Mouse (Mus musculus) megakaryocyte-erythroid progenitor cell, adult 5-6 weeks (primary cell): Measurements from ENCODE around the gene Eya2. TPM values are rescaled to one million over a fixed set of nuclear protein-coding genes. Genes with fewer than 3 reads are reported as not detected.

ENCODE experiments used
- ATAC-seq: replicated peaks from 2 replicates; pipeline ENCODE4 v1.8.0; 2016; ENCODE audit warnings: mild to moderate bottlenecking, inconsistent platforms; ENCODE audit not compliant: severe bottlenecking, poor library complexity, low FRiP score, low TSS enrichment
- total RNA-seq, 2 experiments: library from RNA; stranded (forward) in 1 of 2; stranded (reverse) in 1 of 2; fragments of 200-1000, 215-1000 nt in 1 of 2; fragments of >200 nt in 1 of 2; fragmentation: Nextera tagmentation in 1 of 2; gene quantifications; 2 replicates each; pipeline ENCODE4 v1.2.3; 2014 to 2017

Eya2 gene
- total RNA-seq, 2 experiments from 2014 or later = 1.6 to 12.9 TPM

DNA sequence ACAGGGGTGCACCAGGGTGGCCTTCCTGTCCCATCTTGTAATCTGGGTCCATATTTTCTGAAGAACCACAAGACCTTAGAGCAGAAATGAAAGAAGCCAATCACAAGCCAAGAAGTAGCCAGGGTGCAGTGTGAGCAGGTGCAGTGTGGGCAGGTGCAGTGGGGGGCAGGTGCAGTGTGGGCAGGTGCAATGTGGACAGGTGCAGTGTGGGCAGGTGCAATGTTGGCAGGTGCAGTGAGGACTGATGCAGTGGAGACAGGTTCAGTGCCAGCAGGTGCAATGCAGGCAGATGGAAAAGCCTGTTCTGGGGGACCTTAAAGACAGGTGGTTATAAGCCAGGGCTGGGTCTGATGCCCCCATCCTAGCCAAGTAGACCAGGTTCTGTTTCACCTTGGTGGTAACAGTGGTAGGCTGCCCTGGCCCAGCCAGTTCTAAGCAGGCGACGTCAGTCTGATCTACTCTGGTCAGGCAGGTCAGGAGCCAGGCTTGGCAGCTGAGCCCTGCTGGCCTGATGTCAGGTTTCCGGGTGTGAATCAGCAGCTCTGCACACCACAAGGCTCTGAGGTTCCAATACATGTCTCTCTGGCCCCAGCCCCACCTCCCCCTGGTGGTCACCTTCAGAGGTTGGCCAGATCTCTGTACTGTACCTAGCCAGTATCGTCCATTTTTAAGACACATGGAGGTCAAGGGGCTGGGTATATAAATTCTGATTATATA is 98.3 kb downstream of the Eya2 start:
- ATAC-seq = peak; percentile 81

DNA sequence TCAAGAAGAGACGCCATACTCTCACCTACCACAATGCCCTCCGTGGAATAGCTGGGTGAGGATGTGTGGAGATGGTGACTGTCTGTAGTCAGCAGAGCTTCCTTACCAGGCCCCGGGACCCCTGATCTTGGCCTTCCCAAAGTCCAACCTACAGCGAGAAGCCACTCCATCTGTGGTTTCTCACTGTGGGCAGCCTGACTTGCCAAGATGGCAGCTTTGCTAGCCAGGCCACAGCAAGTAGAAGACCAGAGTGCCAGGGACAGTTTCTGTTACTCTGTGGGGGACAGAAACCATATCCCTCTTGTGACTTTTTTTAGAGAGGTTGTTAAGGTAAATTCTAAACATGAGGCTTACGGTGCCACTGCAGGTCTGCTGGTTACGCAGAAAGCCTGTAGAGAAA is 99.9 kb downstream of the Eya2 start:
- ATAC-seq = no peak

DNA sequence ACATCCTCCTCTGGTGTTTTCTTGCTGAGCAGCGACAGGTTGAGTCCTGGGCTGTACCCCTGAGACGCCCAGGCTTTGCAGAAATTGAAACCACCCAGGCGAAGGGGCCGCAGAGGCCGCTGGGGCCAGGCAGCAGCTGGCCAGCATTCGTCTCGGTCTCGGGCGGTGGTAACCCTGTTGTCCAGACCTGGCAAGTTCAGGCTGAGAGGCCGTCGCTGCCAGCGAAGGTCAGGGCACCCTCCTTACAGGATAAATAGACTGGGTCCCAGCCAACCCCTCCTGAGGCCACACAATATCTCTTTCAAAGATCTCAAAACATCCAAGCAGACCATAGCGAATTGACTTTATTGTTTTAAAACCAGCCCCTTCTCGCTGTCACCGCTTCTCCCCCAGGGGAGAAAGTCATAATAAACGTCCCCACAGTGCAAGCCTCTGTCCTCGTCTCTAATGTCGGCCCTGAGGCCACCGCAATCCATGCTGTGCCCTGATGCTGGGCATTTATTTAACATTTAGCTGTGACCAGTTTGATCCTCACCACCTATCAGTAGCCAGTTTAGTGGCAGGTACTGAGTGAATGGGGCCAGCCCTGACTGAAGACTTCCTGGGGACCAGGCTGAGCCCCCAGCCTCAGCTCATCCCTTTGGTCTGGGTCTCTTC is 105.5 kb downstream of the Eya2 start:
- no peak for ATAC-seq

DNA sequence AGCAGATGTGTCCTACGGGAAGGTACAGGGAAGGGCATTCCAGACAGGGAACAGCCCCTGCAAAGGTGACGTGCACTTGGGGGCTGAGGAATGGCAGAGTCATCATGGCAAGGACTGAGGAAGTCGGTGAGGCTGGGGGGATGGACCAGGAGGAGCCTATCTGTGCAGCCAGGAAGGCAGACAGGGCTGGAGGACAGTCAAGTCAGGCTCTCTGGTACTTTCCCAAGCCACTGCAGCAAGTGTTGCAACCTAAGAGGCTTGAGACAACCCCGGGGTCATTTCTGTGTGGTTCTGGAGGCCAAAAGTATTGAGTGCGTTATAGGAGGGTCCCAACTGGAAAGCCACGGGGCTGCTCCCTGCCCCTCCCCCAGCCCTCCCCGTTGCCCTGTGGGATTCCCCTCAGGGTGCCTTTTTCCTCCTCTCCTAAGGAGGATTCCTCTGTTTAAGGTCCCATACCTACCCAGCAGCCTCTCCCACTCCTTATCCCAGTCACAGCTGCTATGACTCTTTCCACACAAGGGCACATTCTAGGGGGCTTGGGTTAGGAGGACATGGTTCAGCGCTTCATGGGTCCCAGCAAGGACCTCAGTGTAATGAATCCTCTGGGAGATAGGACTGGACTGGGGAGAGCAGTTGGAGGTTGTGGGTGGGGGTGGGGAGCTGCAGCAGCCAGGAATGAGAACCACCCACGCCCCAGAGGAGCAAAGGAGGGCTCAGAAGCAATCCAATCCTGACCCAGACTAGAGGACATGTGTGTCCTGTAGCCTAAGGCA is 108.4 kb downstream of the Eya2 start:
- no peak for ATAC-seq

DNA sequence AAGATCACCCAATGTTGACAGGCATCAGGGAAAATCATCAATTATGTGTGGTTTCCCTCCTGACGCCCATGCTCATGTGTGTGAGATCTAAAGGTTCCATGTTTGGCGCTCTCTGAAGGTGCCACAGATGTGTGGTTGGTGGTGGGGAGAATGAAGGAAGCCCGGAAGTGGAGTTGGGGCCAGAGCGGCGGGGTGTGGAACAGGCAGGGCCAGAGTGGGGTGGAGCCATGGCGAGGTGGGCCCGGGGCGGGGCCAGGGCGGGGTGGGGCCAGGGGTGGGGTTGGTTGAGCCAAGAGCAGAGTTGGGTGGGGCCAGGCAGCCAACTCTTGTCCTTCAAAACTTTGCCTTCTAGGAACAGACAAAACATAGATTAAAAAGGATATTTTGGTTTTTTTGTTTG is 113.4 kb downstream of the Eya2 start:
- no peak for ATAC-seq

DNA sequence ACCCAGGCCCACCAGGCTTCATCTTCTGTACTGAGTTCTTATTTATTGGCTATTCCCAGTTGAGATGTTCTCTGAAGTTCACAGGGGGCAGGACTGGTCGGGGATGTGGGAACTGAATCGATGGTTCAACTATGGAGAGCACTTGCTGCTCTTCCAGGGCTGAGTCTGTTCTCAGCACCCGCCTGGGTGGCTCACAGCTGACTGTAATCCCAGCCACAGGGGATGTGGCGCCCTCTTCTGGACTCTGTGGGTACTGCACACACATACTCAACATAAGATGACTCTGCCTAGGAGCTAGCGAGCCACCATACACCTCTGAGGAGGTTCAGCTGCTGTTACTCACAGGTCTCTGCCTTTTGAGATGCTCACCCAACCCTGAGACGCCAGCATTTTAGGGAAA is 121.9 kb downstream of the Eya2 start:
- 0 out of 2 replicates have a peak, but pooled peaks have one; percentile 51 for ATAC-seq

DNA sequence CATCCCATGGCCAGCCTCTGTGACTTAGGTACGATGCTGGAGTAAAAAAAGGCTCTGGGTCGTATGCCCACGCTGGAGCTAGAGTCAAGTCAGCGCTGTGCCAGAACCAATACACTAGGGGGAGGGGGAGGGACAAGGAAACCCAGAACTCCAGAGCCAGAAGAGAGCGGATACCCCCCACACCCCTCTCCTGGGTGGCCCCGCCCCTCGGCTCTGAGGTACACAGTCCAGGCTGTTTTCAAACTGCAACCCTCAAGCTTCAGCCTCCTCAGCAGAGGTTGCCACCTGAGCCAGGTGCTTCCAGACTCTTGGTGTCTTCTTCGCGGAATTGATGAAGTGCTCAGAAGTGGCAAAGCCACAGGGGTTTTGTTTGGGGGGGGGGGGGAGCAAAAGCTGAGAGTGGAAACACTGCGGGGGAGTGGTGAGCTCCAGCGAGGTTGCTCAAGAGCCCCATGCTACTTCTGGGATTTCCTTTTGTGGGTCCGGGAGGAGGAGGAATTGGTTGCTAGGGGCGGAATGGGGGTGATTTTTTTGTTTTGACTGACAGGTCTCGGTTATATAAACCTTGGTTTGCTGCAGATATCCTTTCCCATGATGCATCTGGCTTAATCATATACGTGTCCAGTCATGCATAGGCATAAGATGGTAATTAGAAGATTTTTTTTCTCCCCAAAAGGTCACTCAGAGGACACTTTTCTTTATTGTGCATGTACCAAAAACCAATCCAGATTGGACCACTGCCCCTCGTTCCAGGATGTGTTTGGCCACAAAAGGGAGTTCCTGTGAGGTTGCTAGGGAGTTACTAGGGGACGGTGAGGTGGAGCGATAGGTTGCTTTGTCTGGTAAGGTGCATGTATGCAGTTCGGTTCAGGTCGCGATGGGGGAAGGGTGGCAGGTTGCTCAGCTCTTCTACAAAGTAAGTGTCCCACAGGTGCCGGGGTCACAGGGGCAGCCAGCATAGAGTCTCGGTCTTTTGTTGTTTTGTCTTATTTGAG is 122.6 kb downstream of the Eya2 start:
- ATAC-seq = no peak

DNA sequence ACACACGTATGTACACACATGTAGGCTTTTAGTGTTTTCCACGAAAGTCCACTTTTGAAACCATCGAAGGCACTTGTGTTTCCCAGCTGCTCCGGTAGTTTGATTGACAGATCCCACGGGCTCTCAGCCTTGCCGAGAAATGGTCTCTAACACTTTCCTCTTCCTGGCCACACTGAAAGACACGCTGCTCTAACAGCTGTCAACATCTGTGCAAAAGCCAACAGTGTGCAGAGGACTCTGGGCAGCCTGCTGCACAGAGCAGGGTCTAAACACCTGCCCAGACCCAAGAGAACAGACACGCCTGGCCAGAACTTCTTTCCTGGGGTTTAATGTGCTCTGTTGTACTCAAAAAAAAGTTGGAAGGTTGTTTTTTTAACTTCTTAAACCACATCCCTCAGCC is 124.5 kb downstream of the Eya2 start:
- ATAC-seq = no peak

DNA sequence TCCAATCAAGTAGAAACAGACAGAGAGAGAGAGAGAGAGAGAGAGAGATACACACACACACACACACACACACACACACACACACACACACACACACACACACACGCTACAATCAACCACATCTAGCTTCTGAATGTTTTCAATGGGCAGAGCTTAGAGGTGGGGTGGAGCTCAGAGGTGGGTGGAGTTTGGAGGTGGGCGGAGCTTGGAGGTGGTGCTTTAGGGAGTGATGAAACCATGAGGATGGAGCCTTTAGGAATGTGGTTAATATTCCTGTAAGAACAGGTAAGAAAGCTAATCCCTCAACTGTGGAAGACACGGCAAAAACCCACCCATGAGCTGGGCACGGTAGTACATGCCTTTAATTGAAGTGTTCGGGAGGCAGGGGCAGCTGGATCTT is 127.1 kb downstream of the Eya2 start:
- no peak for ATAC-seq

DNA sequence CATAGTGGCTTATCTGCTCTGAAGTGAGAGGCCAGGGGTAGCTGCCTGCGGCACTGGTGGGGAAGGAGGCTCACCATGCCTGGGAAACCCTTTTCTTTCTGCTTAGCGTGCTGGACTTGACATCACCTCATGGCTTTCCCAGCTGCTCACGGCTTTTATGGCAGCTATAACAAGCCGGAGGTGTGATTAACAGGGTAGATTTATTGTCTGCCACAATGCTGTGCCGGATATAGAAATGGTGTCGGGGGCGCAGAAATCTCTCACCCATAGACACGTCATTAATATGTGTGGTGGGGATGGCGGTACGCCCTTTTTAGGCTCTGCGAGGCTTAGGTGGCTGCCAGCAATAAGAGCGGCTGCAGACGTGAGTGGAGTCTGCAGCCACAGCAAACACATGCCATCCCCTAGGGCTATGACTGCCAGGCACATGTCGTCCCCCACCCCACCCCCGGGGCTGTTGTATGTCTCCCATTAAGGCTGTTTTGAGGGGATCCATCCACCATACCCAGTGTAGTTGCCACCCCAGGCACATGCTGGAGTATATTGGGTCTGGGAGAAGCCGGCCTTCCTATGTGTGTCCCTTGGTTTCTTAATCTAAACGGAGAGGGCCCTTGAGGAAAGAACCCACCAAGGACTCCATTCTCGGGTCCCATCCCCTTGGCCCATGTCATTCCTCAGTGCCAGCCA is 137.9 kb downstream of the Eya2 start:
- ATAC-seq = no peak

DNA sequence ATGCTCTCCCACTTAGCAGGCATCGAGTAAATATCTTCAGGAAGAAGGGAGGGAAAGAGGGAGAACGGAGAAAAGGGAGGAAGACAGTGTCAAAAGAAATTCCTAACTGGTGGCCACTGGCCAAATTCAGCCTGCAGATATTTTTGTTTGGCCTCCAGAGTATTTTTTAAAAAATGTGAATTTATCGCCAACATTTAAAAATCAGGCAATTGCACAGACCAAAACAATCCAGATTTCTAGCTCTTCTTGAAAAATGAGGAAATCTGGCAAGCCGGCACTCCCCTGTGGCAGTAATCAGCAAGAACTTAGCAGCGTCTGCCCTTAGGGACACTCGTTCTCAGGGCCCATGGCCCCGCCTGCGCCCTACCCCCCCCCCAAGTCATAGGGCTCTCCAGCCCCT is 138.9 kb downstream of the Eya2 start:
- ATAC-seq = no peak

DNA sequence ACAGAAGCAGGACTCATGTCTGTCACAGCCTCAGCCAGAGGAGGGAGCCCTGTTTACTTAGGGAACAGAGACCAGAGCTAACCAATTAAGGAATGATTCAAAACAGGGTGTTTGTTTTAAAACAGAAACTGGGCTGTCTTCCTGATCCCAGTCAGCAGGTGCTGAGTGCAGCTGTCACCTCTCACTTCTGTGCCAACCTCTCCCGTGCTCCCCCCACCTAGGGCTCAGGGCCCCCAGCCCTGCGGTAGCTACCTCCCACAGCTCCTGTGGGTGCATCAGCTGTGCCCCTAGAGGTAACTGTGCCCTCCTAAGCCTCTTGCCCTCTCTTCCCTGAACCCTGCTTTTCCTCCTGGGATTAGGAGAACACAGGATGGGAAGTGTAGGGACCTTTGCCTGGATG is 141.5 kb downstream of the Eya2 start:
- ATAC-seq = no peak

DNA sequence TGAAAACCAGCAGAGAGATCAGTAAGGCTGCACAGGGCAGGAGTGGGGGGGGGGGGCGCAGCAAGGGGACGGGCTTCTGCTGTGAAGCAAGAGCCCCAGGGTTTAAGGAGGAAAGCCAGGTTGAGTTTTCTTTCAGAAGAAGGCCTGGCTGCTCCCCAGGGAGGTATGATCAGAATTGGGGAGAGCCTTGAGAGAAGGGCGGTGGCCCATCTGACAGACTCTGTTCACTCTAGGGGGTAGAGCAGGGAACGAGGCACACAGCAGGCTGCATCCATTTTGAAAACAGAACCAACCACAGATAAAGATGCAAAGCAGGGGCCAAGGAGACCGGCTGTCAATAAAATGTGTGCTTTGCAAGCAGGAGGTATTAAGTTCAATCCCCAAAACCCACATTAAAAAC is 145.5 kb downstream of the Eya2 start:
- ATAC-seq = no peak

DNA sequence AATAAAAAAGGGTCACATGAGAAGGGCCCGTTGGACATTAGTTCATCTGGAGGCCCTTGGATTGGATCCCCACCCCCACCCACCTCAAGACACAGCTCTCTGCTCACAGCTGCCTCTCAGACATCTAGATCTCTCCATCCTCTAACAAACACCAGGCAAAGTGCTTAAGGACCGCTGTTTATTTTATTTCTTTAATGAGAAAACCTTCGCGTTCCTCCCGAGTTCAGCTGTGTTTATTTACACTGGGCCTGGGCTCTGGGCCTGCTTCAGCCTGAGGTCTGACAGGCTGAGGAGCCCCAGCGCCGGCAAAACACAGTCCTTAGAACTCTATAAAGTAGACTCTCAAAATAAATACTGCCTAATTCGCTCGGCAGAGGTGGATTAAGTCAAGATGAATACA is 146.2 kb downstream of the Eya2 start:
- no peak for ATAC-seq

DNA sequence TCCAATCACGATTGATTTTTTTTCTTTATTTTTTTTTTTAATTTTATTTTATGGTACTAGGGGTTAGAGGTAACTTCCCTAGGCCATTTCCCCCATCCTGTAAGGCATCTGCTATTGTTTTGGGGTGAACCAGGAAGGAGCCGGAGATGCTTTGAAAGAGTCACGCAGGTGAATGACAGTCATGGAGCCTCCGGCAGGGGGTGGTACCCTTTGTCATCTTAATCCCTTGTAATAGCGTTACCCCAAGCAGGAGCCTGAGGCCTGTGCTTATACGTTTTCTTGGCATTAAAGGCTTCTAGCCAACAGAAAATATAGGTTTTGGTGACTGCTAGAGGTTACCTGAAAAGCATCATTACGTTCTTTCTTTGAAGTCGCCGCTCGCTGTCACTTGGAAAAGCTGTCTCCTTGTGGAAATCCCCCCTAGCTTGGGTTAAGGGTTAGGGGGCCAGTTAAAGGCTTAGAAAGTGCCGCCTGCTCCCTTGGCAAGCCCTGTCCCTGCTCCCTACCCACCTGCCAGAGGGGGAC is 146.8 kb downstream of the Eya2 start:
- no peak for ATAC-seq

DNA sequence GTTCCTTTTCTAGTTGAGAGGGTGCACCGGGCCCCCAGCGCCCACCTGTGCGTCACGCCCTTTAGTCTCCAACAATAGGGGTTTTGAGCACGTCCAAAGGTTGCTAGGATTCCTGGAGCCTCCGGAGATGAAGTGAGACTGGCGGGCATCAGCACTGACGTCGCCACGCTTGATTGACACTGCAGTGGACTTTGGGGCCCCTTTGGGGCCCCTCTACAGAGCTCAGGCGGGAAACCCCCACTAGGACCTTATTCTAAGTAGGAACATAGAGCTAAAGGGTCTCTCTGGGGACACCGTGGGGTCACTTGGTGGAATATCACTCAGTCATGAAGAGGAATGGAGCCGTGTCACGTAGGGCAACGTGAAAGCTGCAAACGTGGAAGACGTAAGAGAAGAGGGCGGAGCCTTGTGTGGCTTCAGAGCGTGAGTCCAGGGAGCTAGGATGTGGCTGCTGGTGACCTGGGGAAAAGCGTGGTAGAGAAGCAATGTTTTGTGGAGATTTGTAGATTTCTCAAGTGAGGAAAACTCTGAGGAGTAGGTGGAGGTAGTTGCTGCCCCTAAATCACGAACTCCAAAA is 147.5 kb downstream of the Eya2 start:
- ATAC-seq = no peak

DNA sequence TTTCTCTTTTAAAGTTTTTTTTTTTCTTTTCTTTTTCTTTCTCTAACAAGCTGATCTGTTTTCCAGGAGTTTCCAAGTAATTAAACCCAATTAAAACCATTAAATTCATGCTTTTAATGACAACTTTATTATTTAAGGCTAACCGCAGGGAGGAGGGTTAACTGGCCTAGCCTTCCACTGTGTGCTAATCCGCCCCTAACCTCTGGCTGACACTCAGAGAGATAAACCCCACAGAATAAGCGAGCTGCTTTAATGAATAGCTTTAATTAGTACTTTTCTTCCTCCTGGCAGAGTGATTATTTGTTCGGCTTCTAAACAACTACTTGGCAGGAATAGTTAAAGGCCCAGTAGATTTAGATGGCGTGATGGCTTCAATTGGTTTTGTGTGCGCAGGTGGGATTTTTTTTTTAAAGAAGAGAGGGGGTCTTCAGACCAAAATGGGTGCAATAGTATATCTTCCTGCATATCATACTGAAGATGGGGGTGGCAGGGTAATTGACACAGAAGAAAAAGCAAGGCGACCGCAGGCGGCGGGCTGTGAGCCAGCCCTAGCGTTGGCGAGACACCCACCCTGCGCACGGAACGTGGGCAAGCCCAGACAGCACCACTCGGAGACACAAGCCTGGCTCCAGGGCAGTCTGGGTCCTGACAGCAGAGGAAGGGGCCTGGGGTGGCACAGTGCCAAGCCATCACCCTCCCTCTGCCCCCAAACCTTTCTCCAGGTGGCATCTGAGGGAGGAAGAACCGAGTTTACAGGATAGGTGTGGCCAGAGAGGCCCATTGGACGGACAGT is 150.7 kb downstream of the Eya2 start:
- no peak for ATAC-seq

DNA sequence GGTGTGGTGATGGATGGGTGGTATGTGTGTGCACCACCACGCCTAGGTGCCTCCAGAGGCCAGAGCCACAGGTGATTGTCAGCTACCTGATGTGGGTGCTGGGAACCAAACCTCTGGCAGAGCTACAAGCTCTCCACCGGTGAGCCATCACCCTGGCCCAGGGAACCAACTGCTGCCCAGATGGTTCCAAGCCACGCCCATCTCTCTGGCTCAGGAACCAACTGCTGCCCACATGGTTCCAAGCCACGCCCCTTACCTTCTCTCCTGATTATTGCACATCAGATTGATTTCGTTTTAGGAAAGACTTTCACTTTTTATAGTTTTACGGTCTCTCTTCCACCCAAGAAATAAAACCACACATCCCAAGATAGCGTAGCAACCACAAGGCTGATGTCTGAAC is 153.1 kb downstream of the Eya2 start:
- peak; percentile 74 for ATAC-seq
